Mouse (Mus musculus): ENCODE measurements around the gene Matk. TPM values are rescaled to one million over a fixed set of nuclear protein-coding genes. Genes with fewer than 3 reads are reported as not detected.

The Matk gene
- polyA plus RNA-seq, 1 experiment from 2014 or later, result 67.9 TPM

GRCm38 (mm10) chr10:81294442-81294841 is 41.7 kb downstream of the Matk start:
- peaks cover 19% of the 10 kb centered on the region for H3K4me1 ChIP-seq (ENCODE audit: control insufficient read depth, insufficient read depth, low read length)
- 67% methylated on average over 8 of the region's 8 CpGs for WGBS
- peak overlapping the region; percentile 93 for H3K9ac ChIP-seq (ENCODE audit: low read depth, low read length)
- H3K27ac ChIP-seq (ENCODE audit: low read length), result no peak overlapping the region
- no peaks in the 10 kb centered on the region for H3K36me3 ChIP-seq (ENCODE audit: control insufficient read depth, insufficient read depth, low read length)
- H3K27me3 ChIP-seq (ENCODE audit: control insufficient read depth, insufficient read depth, low read depth, low read length), result peaks cover 14% of the 10 kb centered on the region
- H3K4me2 ChIP-seq (ENCODE audit: low read length), result peak overlapping the region; percentile 66
- H3K4me3 ChIP-seq (ENCODE audit: low read depth, low read length), result peak overlapping the region; percentile 89
- ATAC-seq, result no peak
- no peaks in the 10 kb centered on the region for H3K9me3 ChIP-seq (replicated peaks; ENCODE audit: control insufficient read depth, low read length, poor library complexity, severe bottlenecking)

GRCm38 (mm10) chr10:81295185-81295584 is 42.5 kb downstream of the Matk start:
- H3K27me3 ChIP-seq (ENCODE audit: control insufficient read depth, insufficient read depth, low read depth, low read length), result peaks cover 11% of the 10 kb centered on the region
- 97% methylated on average over 6 of the region's 6 CpGs for WGBS

GRCm38 (mm10) chr10:81297246-81297645 is 44.5 kb downstream of the Matk start:
- H3K9me3 ChIP-seq (replicated peaks; ENCODE audit: control insufficient read depth, low read length, poor library complexity, severe bottlenecking), result no peaks in the 10 kb centered on the region
- H3K9ac ChIP-seq (ENCODE audit: low read depth, low read length), result no peak overlapping the region
- H3K4me2 ChIP-seq (ENCODE audit: low read length), result no peak overlapping the region
- no peak overlapping the region for H3K27ac ChIP-seq (ENCODE audit: low read length)
- no peak for ATAC-seq
- no peaks in the 10 kb centered on the region for H3K27me3 ChIP-seq (ENCODE audit: control insufficient read depth, insufficient read depth, low read depth, low read length)
- H3K4me1 ChIP-seq (ENCODE audit: control insufficient read depth, insufficient read depth, low read length), result peaks cover 19% of the 10 kb centered on the region
- no peak overlapping the region for H3K4me3 ChIP-seq (ENCODE audit: low read depth, low read length)
- no peaks in the 10 kb centered on the region for H3K36me3 ChIP-seq (ENCODE audit: control insufficient read depth, insufficient read depth, low read length)
- 86% methylated on average over 6 of the region's 6 CpGs for WGBS

More at GRCm38 (mm10) chr10:81295185-81295584, 42.5 kb downstream of the Matk start:
- Histone ChIP-seq H3K4me1 (ENCODE audit: control insufficient read depth, insufficient read depth, low read length) (peaks cover 19% of the 10 kb centered on the region), H3K27ac (ENCODE audit: low read length) (no peak overlapping the region), H3K4me3 (ENCODE audit: low read depth, low read length) (no peak overlapping the region), H3K36me3 (ENCODE audit: control insufficient read depth, insufficient read depth, low read length) (no peaks in the 10 kb centered on the region), H3K4me2 (ENCODE audit: low read length) (no peak overlapping the region; the same call in 1 of the 2 replicates), H3K9ac (ENCODE audit: low read depth, low read length) (no peak overlapping the region), H3K9me3 (replicated peaks; ENCODE audit: control insufficient read depth, low read length, poor library complexity, severe bottlenecking) (no peaks in the 10 kb centered on the region)
- ATAC-seq, result no peak

- 81% methylated on average over 10 of the region's 10 CpGs for WGBS
Observed at GRCm38 (mm10) chr10:81297845-81298244, 45.1 kb downstream of the Matk start.

GRCm38 (mm10) chr10:81298369-81299100 is 45.8 kb downstream of the Matk start:
- H3K4me2 ChIP-seq (ENCODE audit: low read length), result no peak overlapping the region
- WGBS, result 93% methylated on average over 17 of the region's 17 CpGs
- H3K27me3 ChIP-seq (ENCODE audit: control insufficient read depth, insufficient read depth, low read depth, low read length), result no peaks in the 10 kb centered on the region
- H3K36me3 ChIP-seq (ENCODE audit: control insufficient read depth, insufficient read depth, low read length), result no peaks in the 10 kb centered on the region
- H3K9me3 ChIP-seq (replicated peaks; ENCODE audit: control insufficient read depth, low read length, poor library complexity, severe bottlenecking), result no peaks in the 10 kb centered on the region
- H3K9ac ChIP-seq (ENCODE audit: low read depth, low read length), result no peak overlapping the region
- ATAC-seq, result no peak
- H3K4me1 ChIP-seq (ENCODE audit: control insufficient read depth, insufficient read depth, low read length), result peaks cover 24% of the 10 kb centered on the region
- H3K27ac ChIP-seq (ENCODE audit: low read length), result no peak overlapping the region
- H3K4me3 ChIP-seq (ENCODE audit: low read depth, low read length), result no peak overlapping the region

More at GRCm38 (mm10) chr10:81297845-81298244, 45.1 kb downstream of the Matk start:
- Histone ChIP-seq H3K27me3 (ENCODE audit: control insufficient read depth, insufficient read depth, low read depth, low read length) (no peaks in the 10 kb centered on the region), H3K4me1 (ENCODE audit: control insufficient read depth, insufficient read depth, low read length) (peaks cover 19% of the 10 kb centered on the region), H3K36me3 (ENCODE audit: control insufficient read depth, insufficient read depth, low read length) (no peaks in the 10 kb centered on the region), H3K9me3 (replicated peaks; ENCODE audit: control insufficient read depth, low read length, poor library complexity, severe bottlenecking) (no peaks in the 10 kb centered on the region), H3K27ac (ENCODE audit: low read length) (0 out of 2 replicates have a peak overlapping the region, but pooled peaks have one; percentile 22), H3K4me2 (ENCODE audit: low read length) (no peak overlapping the region), H3K9ac (ENCODE audit: low read depth, low read length) (no peak overlapping the region), H3K4me3 (ENCODE audit: low read depth, low read length) (no peak overlapping the region)
- ATAC-seq, result no peak

GRCm38 (mm10) chr10:81299585-81300351 is 47.0 kb downstream of the Matk start:
- Histone ChIP-seq H3K27me3 (ENCODE audit: control insufficient read depth, insufficient read depth, low read depth, low read length) (no peaks in the 10 kb centered on the region), H3K36me3 (ENCODE audit: control insufficient read depth, insufficient read depth, low read length) (no peaks in the 10 kb centered on the region), H3K4me3 (ENCODE audit: low read depth, low read length) (no peak overlapping the region), H3K4me1 (ENCODE audit: control insufficient read depth, insufficient read depth, low read length) (peaks cover 15% of the 10 kb centered on the region), H3K27ac (ENCODE audit: low read length) (no peak overlapping the region), H3K4me2 (ENCODE audit: low read length) (no peak overlapping the region), H3K9ac (ENCODE audit: low read depth, low read length) (no peak overlapping the region; the same call in 1 of the 2 replicates), H3K9me3 (replicated peaks; ENCODE audit: control insufficient read depth, low read length, poor library complexity, severe bottlenecking) (no peaks in the 10 kb centered on the region)
- no peak for ATAC-seq
- WGBS, result 92% methylated on average over 14 of the region's 14 CpGs

- H3K4me3 ChIP-seq (ENCODE audit: low read depth, low read length), result no peak overlapping the region
- 85% methylated on average over 9 of the region's 9 CpGs for WGBS
- no peaks in the 10 kb centered on the region for H3K36me3 ChIP-seq (ENCODE audit: control insufficient read depth, insufficient read depth, low read length)
- H3K9me3 ChIP-seq (replicated peaks; ENCODE audit: control insufficient read depth, low read length, poor library complexity, severe bottlenecking), result no peaks in the 10 kb centered on the region
- no peak overlapping the region for H3K27ac ChIP-seq (ENCODE audit: low read length)
- no peak overlapping the region for H3K9ac ChIP-seq (ENCODE audit: low read depth, low read length)
- ATAC-seq, result no peak
- H3K4me2 ChIP-seq (ENCODE audit: low read length), result no peak overlapping the region
- H3K4me1 ChIP-seq (ENCODE audit: control insufficient read depth, insufficient read depth, low read length), result peaks cover 9% of the 10 kb centered on the region
- no peaks in the 10 kb centered on the region for H3K27me3 ChIP-seq (ENCODE audit: control insufficient read depth, insufficient read depth, low read depth, low read length)
Observed at GRCm38 (mm10) chr10:81300352-81300907, 47.7 kb downstream of the Matk start.

GRCm38 (mm10) chr10:81301321-81301720 is 48.6 kb downstream of the Matk start:
- no peak overlapping the region for H3K27ac ChIP-seq (ENCODE audit: low read length)
- no peaks in the 10 kb centered on the region for H3K9me3 ChIP-seq (replicated peaks; ENCODE audit: control insufficient read depth, low read length, poor library complexity, severe bottlenecking)
- no peak overlapping the region for H3K9ac ChIP-seq (ENCODE audit: low read depth, low read length)
- H3K4me3 ChIP-seq (ENCODE audit: low read depth, low read length), result no peak overlapping the region
- ATAC-seq, result no peak
- no peak overlapping the region for H3K4me2 ChIP-seq (ENCODE audit: low read length)
- 81% methylated on average over 9 of the region's 9 CpGs for WGBS
- peaks cover 5% of the 10 kb centered on the region for H3K4me1 ChIP-seq (ENCODE audit: control insufficient read depth, insufficient read depth, low read length)
- peaks cover 7% of the 10 kb centered on the region for H3K36me3 ChIP-seq (ENCODE audit: control insufficient read depth, insufficient read depth, low read length)
- H3K27me3 ChIP-seq (ENCODE audit: control insufficient read depth, insufficient read depth, low read depth, low read length), result no peaks in the 10 kb centered on the region

GRCm38 (mm10) chr10:81302288-81302687 is 49.6 kb downstream of the Matk start:
- Histone ChIP-seq H3K4me2 (ENCODE audit: low read length) (no peak overlapping the region), H3K27me3 (ENCODE audit: control insufficient read depth, insufficient read depth, low read depth, low read length) (no peaks in the 10 kb centered on the region), H3K36me3 (ENCODE audit: control insufficient read depth, insufficient read depth, low read length) (peaks cover 16% of the 10 kb centered on the region), H3K9ac (ENCODE audit: low read depth, low read length) (no peak overlapping the region), H3K4me3 (ENCODE audit: low read depth, low read length) (no peak overlapping the region), H3K9me3 (replicated peaks; ENCODE audit: control insufficient read depth, low read length, poor library complexity, severe bottlenecking) (no peaks in the 10 kb centered on the region), H3K27ac (ENCODE audit: low read length) (no peak overlapping the region), H3K4me1 (ENCODE audit: control insufficient read depth, insufficient read depth, low read length) (peaks cover 5% of the 10 kb centered on the region)
- ATAC-seq, result no peak
- WGBS, result 78% methylated on average over 4 of the region's 4 CpGs

Data from midbrain, embryonic 16.5 days (tissue).